Mouse (Mus musculus) B cell, adult (primary cell): Measurements from ENCODE around the gene Gmppb. TPM values are rescaled to one million over a fixed set of nuclear protein-coding genes. Genes with fewer than 3 reads are reported as not detected.

ENCODE experiments used
- total RNA-seq: library from RNA; stranded (reverse); gene quantifications from 4 replicates; pipeline ENCODE4 v1.2.4, GENCODE M21; 2023; ENCODE audit not compliant: inconsistent age

Gmppb gene
- total RNA-seq: 40.8 to 50.5 TPM (median 49.4 TPM) in 4 replicates

GRCm38 (mm10) chr9:108049016-108049455, at the start of gene Gmppb:
Gene Gmppb (plus strand): TSS chr9:108049242.

DNA sequence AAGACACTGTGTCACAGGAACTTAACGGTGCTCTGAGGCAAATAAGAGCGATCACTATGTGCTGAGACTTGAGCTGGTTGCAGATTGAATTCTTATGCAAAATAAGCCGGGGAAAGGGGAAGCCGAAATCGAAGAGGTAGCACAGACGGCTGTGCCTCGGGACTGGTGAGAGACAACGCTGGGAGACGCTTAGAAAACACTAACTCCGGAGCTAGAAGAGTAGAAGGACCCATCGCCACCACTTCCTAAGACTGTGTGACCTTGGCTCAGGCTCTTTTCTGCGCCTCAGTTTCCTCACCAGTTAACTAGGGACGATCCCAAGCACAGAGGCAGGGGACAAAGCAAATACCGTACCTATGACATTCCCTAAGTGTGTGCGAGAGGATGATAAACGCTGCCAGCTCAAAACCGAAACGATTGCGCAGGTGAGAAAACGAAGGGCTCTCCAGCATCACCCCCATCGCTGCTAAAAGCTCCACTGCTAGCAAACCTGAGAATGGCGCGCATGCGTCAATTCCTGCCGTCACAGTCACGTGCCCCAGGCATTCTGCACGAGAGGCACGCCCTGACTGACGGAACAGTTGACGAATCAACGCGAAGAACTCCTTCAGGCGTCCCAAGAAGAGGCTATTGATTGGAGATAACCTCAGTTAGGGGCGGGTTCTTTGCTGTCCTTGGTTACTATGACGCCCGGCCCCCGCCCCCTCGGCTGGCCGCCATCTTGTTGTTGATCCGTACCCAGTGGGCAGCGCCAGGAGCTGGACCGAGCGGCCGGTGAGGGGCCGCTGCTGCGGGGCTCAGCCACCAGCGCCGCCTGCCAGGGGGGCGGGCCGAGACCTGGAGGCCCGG, 46.9 kb upstream of the Gmppb start, which contains the start of gene Ip6k1:
Gene Ip6k1 (plus strand): TSS at position 580 of the 849 bp plus-strand sequence.

GRCm38 (mm10) chr9:108052885-108053664, 4.0 kb downstream of the Gmppb start, which contains the start of gene Amigo3:
Gene Amigo3 (plus strand): TSS chr9:108053159.

DNA sequence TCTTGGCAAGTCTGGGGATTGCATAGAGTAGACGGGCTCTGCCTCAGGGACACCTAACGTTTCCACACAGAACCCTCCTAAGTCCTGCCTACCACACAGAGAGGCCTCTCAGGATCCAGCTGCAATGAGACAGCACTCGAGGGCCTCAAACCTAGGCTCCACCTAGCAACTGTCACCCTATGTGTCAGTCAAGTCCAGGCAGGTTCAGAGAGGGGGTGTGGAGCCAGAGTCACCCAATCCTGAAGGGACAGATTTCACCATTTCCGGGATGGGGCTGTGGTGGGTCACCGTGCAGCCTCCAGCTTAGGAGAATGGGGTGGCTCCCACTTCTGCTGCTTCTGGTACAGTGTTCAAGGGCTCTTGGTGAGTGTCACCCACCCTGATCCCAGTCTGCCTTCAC, 31.1 kb downstream of the Gmppb start, which contains the start of gene Mst1:
Gene Mst1 (plus strand): TSS at position 269 of the 400 bp plus-strand sequence.

DNA sequence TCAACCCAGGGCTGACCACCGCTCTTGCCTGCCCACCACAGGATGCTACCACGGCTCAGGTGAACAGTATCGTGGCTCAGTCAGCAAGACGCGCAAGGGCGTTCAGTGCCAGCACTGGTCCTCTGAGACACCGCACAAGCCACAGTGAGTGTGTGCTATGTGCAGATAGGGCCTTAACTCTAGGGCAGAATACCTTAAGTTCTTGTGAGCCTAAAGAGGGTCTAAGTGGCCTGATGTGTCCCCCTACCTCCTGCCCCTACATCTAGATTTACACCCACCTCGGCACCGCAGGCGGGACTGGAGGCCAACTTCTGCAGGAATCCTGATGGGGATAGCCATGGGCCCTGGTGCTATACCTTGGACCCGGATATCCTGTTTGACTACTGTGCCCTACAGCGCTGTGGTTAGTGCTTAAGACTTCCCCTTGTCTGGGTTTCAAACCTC, 34.0 kb downstream of the Gmppb start, which contains the start of gene Rnf123:
Gene Rnf123 (minus strand): TSS at position 359 of the 444 bp plus-strand sequence.

GRCm38 (mm10) chr9:108094184-108094941, 45.3 kb downstream of the Gmppb start, which contains the start of gene Apeh:
Gene Apeh (minus strand): TSS chr9:108094606.

Other genes starting within 250 kb of the Gmppb start
- gene Rbm6, start 176.0 kb upstream of the Gmppb start, total RNA-seq: 105 to 119 TPM (median 118 TPM) in 4 replicates
- 13.3 to 16.8 TPM (median 15.5 TPM) in 4 replicates for gene Mon1a, start 161.1 kb upstream of the Gmppb start, total RNA-seq
- gene Mst1r, start 142.4 kb upstream of the Gmppb start, total RNA-seq: 0.09 to 0.67 TPM (median 0.62 TPM) in 4 replicates
- not detected in 4 replicates for gene Actl11, start 120.8 kb upstream of the Gmppb start, total RNA-seq
- gene Camkv, start 113.6 kb upstream of the Gmppb start, total RNA-seq: not detected in 4 replicates
- gene Traip, start 99.1 kb upstream of the Gmppb start, total RNA-seq: 5.7 to 9.6 TPM (median 7.8 TPM) in 4 replicates
- gene Uba7, start 73.7 kb upstream of the Gmppb start, total RNA-seq: 177 to 208 TPM (median 186 TPM) in 4 replicates
- gene Gm20661, start 66.2 kb upstream of the Gmppb start, total RNA-seq: 0.39 to 0.66 TPM in 2 of 4 replicates, not detected in the others
- gene Inka1, start 63.4 kb upstream of the Gmppb start, total RNA-seq: 1.1 to 3.4 TPM (median 2.3 TPM) in 4 replicates
- 0.61 TPM in 1 of 4 replicates, not detected in the others for gene Cdhr4, start 56.7 kb upstream of the Gmppb start, total RNA-seq
- 1.6 to 4.2 TPM in 2 of 4 replicates, not detected in the others for gene Gm20662, start 52.9 kb upstream of the Gmppb start, total RNA-seq
- 120 to 135 TPM (median 126 TPM) in 4 replicates for gene Ip6k1, start 46.7 kb upstream of the Gmppb start, total RNA-seq
- 12.8 to 17.4 TPM (median 16.1 TPM) in 4 replicates for gene Amigo3, start 3.9 kb downstream of the Gmppb start, total RNA-seq
- 0.24 to 0.61 TPM in 2 of 4 replicates, not detected in the others for gene Mst1, start 31.2 kb downstream of the Gmppb start, total RNA-seq
- gene Rnf123, start 34.1 kb downstream of the Gmppb start, total RNA-seq: 221 to 235 TPM (median 235 TPM) in 4 replicates
- gene Apeh, start 45.4 kb downstream of the Gmppb start, total RNA-seq: 132 to 156 TPM (median 150 TPM) in 4 replicates
- 0.13 to 0.32 TPM (median 0.20 TPM) in 4 replicates for gene Bsn, start 141.1 kb downstream of the Gmppb start, total RNA-seq
- 21.2 to 24.3 TPM (median 22.8 TPM) in 4 replicates for gene Dag1, start 214.7 kb downstream of the Gmppb start, total RNA-seq
- gene Nicn1, start 241.2 kb downstream of the Gmppb start, total RNA-seq: 6.8 to 8.9 TPM (median 8.2 TPM) in 4 replicates
- gene Amt, start 247.6 kb downstream of the Gmppb start, total RNA-seq: 1.9 to 3.7 TPM (median 3.2 TPM) in 4 replicates